Mouse (Mus musculus) forebrain, embryonic 13.5 days (tissue): ENCODE measurements around the gene Apol11a. TPM values are rescaled to one million over a fixed set of nuclear protein-coding genes. Genes with fewer than 3 reads are reported as not detected.

Source experiments
- polyA plus RNA-seq: library from polyadenylated mRNA; unstranded; fragments of >200 nt; fragmentation: Nextera tagmentation; extraction: Ambion mirVana; gene quantifications from 2 replicates; pipeline ENCODE4 v1.2.1, GENCODE M21; 2015

Gene Apol11a
- polyA plus RNA-seq, 1 experiment from 2014 or later: not detected

Other genes starting within 250 kb of the Apol11a start
- gene Rbfox2, start 201.3 kb upstream of the Apol11a start, polyA plus RNA-seq: 116 and 122 TPM in 2 replicates
- gene Apol7a, start 109.2 kb upstream of the Apol11a start, polyA plus RNA-seq: not detected in 2 replicates
- not detected in 2 replicates for gene Apol9a, start 97.1 kb upstream of the Apol11a start, polyA plus RNA-seq
- not detected in 2 replicates for gene Apol7b, start 60.8 kb upstream of the Apol11a start, polyA plus RNA-seq
- not detected in 2 replicates for gene Apol10a, start 31.2 kb upstream of the Apol11a start, polyA plus RNA-seq
- gene Apol7c, start 25.0 kb downstream of the Apol11a start, polyA plus RNA-seq: not detected in 2 replicates
- not detected in 2 replicates for gene 1700025B11Rik, start 53.6 kb downstream of the Apol11a start, polyA plus RNA-seq
- 0.09 TPM in 1 of 2 replicates, not detected in the other for gene Apol10b, start 87.9 kb downstream of the Apol11a start, polyA plus RNA-seq
- gene Gm36245, start 91.0 kb downstream of the Apol11a start, polyA plus RNA-seq: not detected in 2 replicates
- gene Apol11b, start 135.0 kb downstream of the Apol11a start, polyA plus RNA-seq: 0.11 TPM in 1 of 2 replicates, not detected in the other
- gene Apol7e, start 190.6 kb downstream of the Apol11a start, polyA plus RNA-seq: not detected in 2 replicates
- gene Apol9b, start 220.8 kb downstream of the Apol11a start, polyA plus RNA-seq: not detected in 2 replicates
- gene Apol8, start 248.7 kb downstream of the Apol11a start, polyA plus RNA-seq: 0.08 TPM in 1 of 2 replicates, not detected in the other